Mouse (Mus musculus) forebrain, embryonic 16.5 days (tissue): ENCODE results near the gene E130308A19Rik. TPM values are rescaled to one million over a fixed set of nuclear protein-coding genes. Genes with fewer than 3 reads are reported as not detected.

Experiments used
- ATAC-seq: fragments of 200-750 bp; cut with Nextera tagmentation; 2 replicates; pipeline ENCODE4 v1.8.0; 2017; ENCODE audit warnings: mild to moderate bottlenecking, moderate library complexity
- H3K27ac ChIP-seq: fragments of 300-500 bp; sonication (generic); 2 replicates; pipeline ENCODE4 v1.5.1; 2014; ENCODE audit warnings: low read length, control low read depth
- H3K27me3 ChIP-seq: fragments of 300-500 bp; sonication (generic); replicated peaks from 2 replicates; pipeline ENCODE4 v1.6.1; 2014; ENCODE audit warnings: low read length; ENCODE audit not compliant: control insufficient read depth, insufficient read depth
- H3K36me3 ChIP-seq: fragments of 300-500 bp; sonication (generic); 2 replicates; pipeline ENCODE4 v1.6.1; 2014; ENCODE audit not compliant: control insufficient read depth, insufficient read depth
- H3K4me1 ChIP-seq: fragments of 300-500 bp; sonication (generic); replicated peaks from 2 replicates; pipeline ENCODE4 v1.6.1; 2014; ENCODE audit warnings: low read length; ENCODE audit not compliant: control insufficient read depth, insufficient read depth
- H3K4me2 ChIP-seq: fragments of 300-500 bp; sonication (generic); 2 replicates; pipeline ENCODE4 v1.6.1; 2014; ENCODE audit warnings: mild to moderate bottlenecking, low read length, control low read depth
- H3K4me3 ChIP-seq: fragments of 300-500 bp; sonication (generic); replicated peaks from 2 replicates; pipeline ENCODE4 v1.5.1; 2014; ENCODE audit warnings: mild to moderate bottlenecking, low read length, control low read depth
- H3K9ac ChIP-seq: fragments of 300-500 bp; sonication (generic); replicated peaks from 2 replicates; pipeline ENCODE4 v1.6.1; 2014; ENCODE audit warnings: low read depth, low read length, control low read depth
- H3K9me3 ChIP-seq: fragments of 300-500 bp; sonication (generic); 2 replicates; pipeline ENCODE4 v1.6.1; 2016; ENCODE audit warnings: low read length; ENCODE audit not compliant: control insufficient read depth
- WGBS: fragments of 180-500 bp; shearing (Covaris S2); extraction: QIAGEN DNeasy Blood & Tissue Kit; methylation state at CpG from one replicate; pipeline ENCODE4 v1.1.7; 2014; 5-methylcytosine and 5-hydroxymethylcytosine counted together
- polyA plus RNA-seq: library from polyadenylated mRNA; unstranded; fragments of >200 nt; fragmentation: Nextera tagmentation; extraction: Ambion mirVana; gene quantifications from 2 replicates; pipeline ENCODE4 v1.2.1, GENCODE M21; 2015

E130308A19Rik gene
- polyA plus RNA-seq, 1 experiment from 2014 or later = 29.8 TPM

- ATAC-seq = no peak
Measured at GRCm38 (mm10) chr4:59645610-59646009, 19.6 kb downstream of the E130308A19Rik start.

GRCm38 (mm10) chr4:59646020-59646696 is 20.1 kb downstream of the E130308A19Rik start:
- H3K4me2 ChIP-seq = no peak overlapping the region
- H3K4me1 ChIP-seq = peaks cover 11% of the 10 kb centered on the region
- H3K9me3 ChIP-seq = no peaks in the 10 kb centered on the region
- 95% methylated on average over 10 of the region's 10 CpGs for WGBS
- no peak overlapping the region for H3K4me3 ChIP-seq
- H3K36me3 ChIP-seq = no peaks in the 10 kb centered on the region
- no peak for ATAC-seq
- no peak overlapping the region for H3K27ac ChIP-seq
- no peaks in the 10 kb centered on the region for H3K27me3 ChIP-seq
- H3K9ac ChIP-seq = no peak overlapping the region

More at GRCm38 (mm10) chr4:59645610-59646009, 19.6 kb downstream of the E130308A19Rik start:
- Histone ChIP-seq H3K9ac (no peak overlapping the region), H3K27me3 (no peaks in the 10 kb centered on the region), H3K4me2 (no peak overlapping the region), H3K9me3 (no peaks in the 10 kb centered on the region), H3K4me3 (no peak overlapping the region), H3K36me3 (no peaks in the 10 kb centered on the region), H3K4me1 (peaks cover 11% of the 10 kb centered on the region), H3K27ac (no peak overlapping the region)
- WGBS = 93% methylated on average over 2 of the region's 2 CpGs

GRCm38 (mm10) chr4:59649119-59649518 is 23.1 kb downstream of the E130308A19Rik start:
- H3K36me3 ChIP-seq = no peaks in the 10 kb centered on the region
- no peak overlapping the region for H3K4me2 ChIP-seq
- WGBS = 90% methylated on average over 5 of the region's 5 CpGs
- no peak overlapping the region for H3K9ac ChIP-seq
- H3K27ac ChIP-seq = no peak overlapping the region
- ATAC-seq = no peak
- no peak overlapping the region for H3K4me3 ChIP-seq
- peaks cover 6% of the 10 kb centered on the region for H3K4me1 ChIP-seq
- no peaks in the 10 kb centered on the region for H3K27me3 ChIP-seq
- no peaks in the 10 kb centered on the region for H3K9me3 ChIP-seq

- H3K27ac ChIP-seq = no peak overlapping the region
- H3K4me1 ChIP-seq = no peaks in the 10 kb centered on the region
- H3K27me3 ChIP-seq = no peaks in the 10 kb centered on the region
- H3K4me3 ChIP-seq = no peak overlapping the region
- no peaks in the 10 kb centered on the region for H3K36me3 ChIP-seq
- ATAC-seq = no peak
- no peaks in the 10 kb centered on the region for H3K9me3 ChIP-seq
- no peak overlapping the region for H3K9ac ChIP-seq
- H3K4me2 ChIP-seq = no peak overlapping the region
- WGBS = 97% methylated on average over 1 of the region's 1 CpGs
Measured at GRCm38 (mm10) chr4:59652166-59652681, 26.2 kb downstream of the E130308A19Rik start.

GRCm38 (mm10) chr4:59656061-59656642 is 30.1 kb downstream of the E130308A19Rik start:
- Histone ChIP-seq H3K27me3 (no peaks in the 10 kb centered on the region), H3K36me3 (no peaks in the 10 kb centered on the region), H3K4me3 (no peak overlapping the region), H3K4me2 (no peak overlapping the region), H3K9ac (no peak overlapping the region), H3K27ac (no peak overlapping the region), H3K9me3 (no peaks in the 10 kb centered on the region), H3K4me1 (no peaks in the 10 kb centered on the region)
- no peak for ATAC-seq
- 82% methylated on average over 5 of the region's 5 CpGs for WGBS

GRCm38 (mm10) chr4:59662163-59662562 is 36.2 kb downstream of the E130308A19Rik start:
- H3K27me3 ChIP-seq = no peaks in the 10 kb centered on the region
- no peak overlapping the region for H3K27ac ChIP-seq
- H3K9ac ChIP-seq = no peak overlapping the region
- no peak for ATAC-seq
- H3K36me3 ChIP-seq = 0 out of 2 replicates have a peak, but pooled peaks cover 2% of the 10 kb centered on the region
- no peaks in the 10 kb centered on the region for H3K9me3 ChIP-seq
- 94% methylated on average over 1 of the region's 1 CpGs for WGBS
- no peaks in the 10 kb centered on the region for H3K4me1 ChIP-seq
- H3K4me3 ChIP-seq = no peak overlapping the region
- H3K4me2 ChIP-seq = no peak overlapping the region

- ATAC-seq = no peak
- H3K9ac ChIP-seq = no peak overlapping the region
- no peaks in the 10 kb centered on the region for H3K9me3 ChIP-seq
- H3K36me3 ChIP-seq = 0 out of 2 replicates have a peak, but pooled peaks cover 2% of the 10 kb centered on the region
- H3K4me2 ChIP-seq = no peak overlapping the region
- H3K27ac ChIP-seq = no peak overlapping the region
- H3K4me3 ChIP-seq = no peak overlapping the region
- no peaks in the 10 kb centered on the region for H3K27me3 ChIP-seq
- 97% methylated on average over 6 of the region's 6 CpGs for WGBS
- H3K4me1 ChIP-seq = no peaks in the 10 kb centered on the region
Measured at GRCm38 (mm10) chr4:59663451-59663850, 37.4 kb downstream of the E130308A19Rik start.

- H3K4me1 ChIP-seq = no peaks in the 10 kb centered on the region; the same call in 1 of the 2 replicates
- 71% methylated on average over 3 of the region's 3 CpGs for WGBS
- no peak overlapping the region for H3K4me3 ChIP-seq
- no peak overlapping the region for H3K27ac ChIP-seq
- H3K36me3 ChIP-seq = 0 out of 2 replicates have a peak, but pooled peaks cover 2% of the 10 kb centered on the region
- H3K27me3 ChIP-seq = no peaks in the 10 kb centered on the region
- no peak overlapping the region for H3K9ac ChIP-seq
- H3K4me2 ChIP-seq = no peak overlapping the region
- ATAC-seq = no peak
- no peaks in the 10 kb centered on the region for H3K9me3 ChIP-seq
Measured at GRCm38 (mm10) chr4:59666550-59667317, 40.7 kb downstream of the E130308A19Rik start.

GRCm38 (mm10) chr4:59668050-59668449 is 42.0 kb downstream of the E130308A19Rik start:
- no peak overlapping the region for H3K4me2 ChIP-seq
- no peaks in the 10 kb centered on the region for H3K27me3 ChIP-seq
- no peak overlapping the region for H3K27ac ChIP-seq
- no peaks in the 10 kb centered on the region; the same call in 1 of the 2 replicates for H3K4me1 ChIP-seq
- no peaks in the 10 kb centered on the region for H3K36me3 ChIP-seq
- no peaks in the 10 kb centered on the region for H3K9me3 ChIP-seq
- no peak for ATAC-seq
- no peak overlapping the region for H3K9ac ChIP-seq
- no peak overlapping the region for H3K4me3 ChIP-seq
- WGBS = 48% methylated on average over 3 of the region's 3 CpGs
